Mouse (Mus musculus) olfactory bulb, adult 2 months (tissue): ENCODE data around the gene Sirt6.

ENCODE experiments used
- CTCF ChIP-seq: fragments of 200-500 bp; IDR thresholded peaks from 2 replicates; pipeline ENCODE4 v1.5.1; 2012; ENCODE audit warnings: low read depth, mild to moderate bottlenecking, low read length, moderate library complexity; ENCODE audit not compliant: insufficient read depth
- POLR2A ChIP-seq: fragments of 200-500 bp; IDR thresholded peaks from 2 replicates; pipeline ENCODE4 v1.6.1; 2012; ENCODE audit warnings: mild to moderate bottlenecking, low read depth, low read length, moderate library complexity; ENCODE audit not compliant: insufficient read depth

GRCm38 (mm10) chr10:81641566-81641965, 14.0 kb upstream of the Sirt6 start:
- TF ChIP-seq CTCF: no peak
- TF ChIP-seq POLR2A: no peak
